Mouse (Mus musculus): ENCODE data around the gene Slfn8. TPM values are rescaled to one million over a fixed set of nuclear protein-coding genes. Genes with fewer than 3 reads are reported as not detected.

Gene Slfn8
- polyA plus RNA-seq, 1 experiment: 13.7 TPM

DNA sequence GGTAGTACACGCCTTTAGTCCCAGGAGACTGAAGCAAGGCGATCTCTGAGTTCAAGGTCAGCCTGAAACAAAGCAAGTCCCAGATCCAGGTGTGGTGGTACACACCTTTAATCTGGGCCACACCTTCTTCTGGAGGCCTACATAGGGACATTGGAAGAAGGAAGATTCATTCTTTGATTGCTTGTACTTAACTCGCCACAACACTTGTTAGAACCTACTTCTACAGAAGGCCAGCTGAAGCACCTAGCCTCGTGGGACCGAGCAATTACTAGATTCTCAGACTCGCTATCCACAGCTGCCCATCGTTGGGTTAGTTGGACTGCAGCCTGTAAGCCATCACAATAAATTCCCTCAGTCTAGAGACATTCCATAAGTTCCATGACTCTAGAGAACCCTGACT is 41.2 kb upstream of the Slfn8 start:
- H3K27ac ChIP-seq (ENCODE audit: control insufficient read depth, insufficient read depth, low read depth, low read length, poor library complexity): no peak overlapping the region
- no peak overlapping the region for H3K4me3 ChIP-seq (replicated peaks; ENCODE audit: control insufficient read depth, low read depth, low read length)
- no peak for TF ChIP-seq CTCF (IDR thresholded peaks at IDR 0.05; ENCODE audit: control insufficient read depth, insufficient read depth, low read length)
- no peak for TF ChIP-seq POLR2A (IDR thresholded peaks at IDR 0.05; ENCODE audit: borderline replicate concordance, control insufficient read depth, low read depth, low read length)
- WGBS: 76% methylated on average over 7 of the region's 7 CpGs
- peaks cover 2% of the 10 kb centered on the region for H3K4me1 ChIP-seq (ENCODE audit: control insufficient read depth, insufficient read depth, low read length)

- Histone ChIP-seq H3K4me1 (ENCODE audit: control insufficient read depth, insufficient read depth, low read length) (peaks cover 2% of the 10 kb centered on the region), H3K4me3 (replicated peaks; ENCODE audit: control insufficient read depth, low read depth, low read length) (no peak overlapping the region), H3K27ac (ENCODE audit: control insufficient read depth, insufficient read depth, low read depth, low read length, poor library complexity) (0 out of 2 replicates have a peak overlapping the region, but pooled peaks have one; percentile 1)
- WGBS: 77% methylated on average over 5 of the region's 5 CpGs
- TF ChIP-seq CTCF (IDR thresholded peaks at IDR 0.05; ENCODE audit: control insufficient read depth, insufficient read depth, low read length): no peak
- no peak for TF ChIP-seq POLR2A (IDR thresholded peaks at IDR 0.05; ENCODE audit: borderline replicate concordance, control insufficient read depth, low read depth, low read length)
These were observed 39.9 kb upstream of the Slfn8 start for GRCm38 (mm10) chr11:83060412-83061020.

- TF ChIP-seq POLR2A (IDR thresholded peaks at IDR 0.05; ENCODE audit: borderline replicate concordance, control insufficient read depth, low read depth, low read length): no peak
- TF ChIP-seq CTCF (IDR thresholded peaks at IDR 0.05; ENCODE audit: control insufficient read depth, insufficient read depth, low read length): peak; percentile 87
- H3K4me3 ChIP-seq (replicated peaks; ENCODE audit: control insufficient read depth, low read depth, low read length): no peak overlapping the region
- peaks cover 2% of the 10 kb centered on the region for H3K4me1 ChIP-seq (ENCODE audit: control insufficient read depth, insufficient read depth, low read length)
- H3K27ac ChIP-seq (ENCODE audit: control insufficient read depth, insufficient read depth, low read depth, low read length, poor library complexity): no peak overlapping the region
- WGBS: 0% methylated on average over 5 of the region's 5 CpGs
These were observed 37.3 kb upstream of the Slfn8 start for GRCm38 (mm10) chr11:83057863-83058262.

- Histone ChIP-seq H3K27ac (ENCODE audit: control insufficient read depth, insufficient read depth, low read depth, low read length, poor library complexity) (no peak overlapping the region), H3K4me1 (ENCODE audit: control insufficient read depth, insufficient read depth, low read length) (no peaks in the 10 kb centered on the region)
- 39% methylated on average over 3 of the region's 3 CpGs for WGBS
These were observed 25.0 kb upstream of the Slfn8 start for GRCm38 (mm10) chr11:83045642-83046041.

DNA sequence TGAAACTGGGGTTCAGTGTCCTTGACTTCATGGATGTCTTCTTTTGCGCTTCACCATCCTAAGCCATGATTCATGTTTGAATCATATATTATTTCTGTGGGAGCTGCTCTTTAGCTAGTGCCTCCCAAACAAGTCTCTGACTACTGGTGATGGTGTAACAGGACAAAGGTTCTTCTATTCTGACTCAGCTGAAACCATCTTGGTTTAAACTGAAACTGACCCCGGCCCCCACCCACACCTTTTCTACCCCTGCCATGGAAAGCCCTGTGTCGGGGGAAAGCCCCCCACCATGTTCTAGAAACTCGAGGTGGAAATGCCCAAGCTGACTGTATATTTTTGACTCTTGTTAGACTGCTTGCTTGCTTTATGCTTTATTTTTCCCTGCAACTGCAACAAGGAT is 23.3 kb upstream of the Slfn8 start:
- Histone ChIP-seq H3K4me1 (ENCODE audit: control insufficient read depth, insufficient read depth, low read length) (no peaks in the 10 kb centered on the region; the same call in 1 of the 2 replicates), H3K4me3 (replicated peaks; ENCODE audit: control insufficient read depth, low read depth, low read length) (no peak overlapping the region), H3K27ac (ENCODE audit: control insufficient read depth, insufficient read depth, low read depth, low read length, poor library complexity) (no peak overlapping the region)
- TF ChIP-seq CTCF (IDR thresholded peaks at IDR 0.05; ENCODE audit: control insufficient read depth, insufficient read depth, low read length) (no peak), POLR2A (IDR thresholded peaks at IDR 0.05; ENCODE audit: borderline replicate concordance, control insufficient read depth, low read depth, low read length) (no peak)
- 76% methylated on average over 4 of the region's 4 CpGs for WGBS

More at GRCm38 (mm10) chr11:83045642-83046041, 25.0 kb upstream of the Slfn8 start:
- no peak overlapping the region for H3K4me3 ChIP-seq (replicated peaks; ENCODE audit: control insufficient read depth, low read depth, low read length)
- TF ChIP-seq CTCF (IDR thresholded peaks at IDR 0.05; ENCODE audit: control insufficient read depth, insufficient read depth, low read length) (no peak), POLR2A (IDR thresholded peaks at IDR 0.05; ENCODE audit: borderline replicate concordance, control insufficient read depth, low read depth, low read length) (no peak)

- no peak overlapping the region for H3K4me3 ChIP-seq (replicated peaks; ENCODE audit: control insufficient read depth, low read depth, low read length)
- H3K27ac ChIP-seq (ENCODE audit: control insufficient read depth, insufficient read depth, low read depth, low read length, poor library complexity): no peak overlapping the region
- no peaks in the 10 kb centered on the region; the same call in 1 of the 2 replicates for H3K4me1 ChIP-seq (ENCODE audit: control insufficient read depth, insufficient read depth, low read length)
- TF ChIP-seq CTCF (IDR thresholded peaks at IDR 0.05; ENCODE audit: control insufficient read depth, insufficient read depth, low read length): no peak
- no peak for TF ChIP-seq POLR2A (IDR thresholded peaks at IDR 0.05; ENCODE audit: borderline replicate concordance, control insufficient read depth, low read depth, low read length)
These were observed 20.4 kb upstream of the Slfn8 start for GRCm38 (mm10) chr11:83041000-83041399.

GRCm38 (mm10) chr11:83040325-83040724 is 19.7 kb upstream of the Slfn8 start:
- no peaks in the 10 kb centered on the region; the same call in 1 of the 2 replicates for H3K4me1 ChIP-seq (ENCODE audit: control insufficient read depth, insufficient read depth, low read length)
- no peak for TF ChIP-seq POLR2A (IDR thresholded peaks at IDR 0.05; ENCODE audit: borderline replicate concordance, control insufficient read depth, low read depth, low read length)
- peak; percentile 29 for TF ChIP-seq CTCF (IDR thresholded peaks at IDR 0.05; ENCODE audit: control insufficient read depth, insufficient read depth, low read length)
- no peak overlapping the region for H3K27ac ChIP-seq (ENCODE audit: control insufficient read depth, insufficient read depth, low read depth, low read length, poor library complexity)
- 2% methylated on average over 1 of the region's 1 CpGs for WGBS
- H3K4me3 ChIP-seq (replicated peaks; ENCODE audit: control insufficient read depth, low read depth, low read length): peak overlapping the region; percentile 51

- Histone ChIP-seq H3K27ac (ENCODE audit: control insufficient read depth, insufficient read depth, low read depth, low read length, poor library complexity) (no peak overlapping the region), H3K4me3 (replicated peaks; ENCODE audit: control insufficient read depth, low read depth, low read length) (peak overlapping the region; percentile 44), H3K4me1 (ENCODE audit: control insufficient read depth, insufficient read depth, low read length) (no peaks in the 10 kb centered on the region; the same call in 1 of the 2 replicates)
- no peak for TF ChIP-seq CTCF (IDR thresholded peaks at IDR 0.05; ENCODE audit: control insufficient read depth, insufficient read depth, low read length)
- no peak for TF ChIP-seq POLR2A (IDR thresholded peaks at IDR 0.05; ENCODE audit: borderline replicate concordance, control insufficient read depth, low read depth, low read length)
- WGBS: 4% methylated on average over 19 of the region's 19 CpGs
These were observed 19.2 kb upstream of the Slfn8 start for GRCm38 (mm10) chr11:83039796-83040195.

Measured in bone marrow, adult 2 months (tissue).